Mouse (Mus musculus) stomach, postnatal 0 days (tissue): ENCODE results near the gene Cdh23. TPM values are rescaled to one million over a fixed set of nuclear protein-coding genes. Genes with fewer than 3 reads are reported as not detected.

Experiments used
- ATAC-seq: fragments of 200-750 bp; cut with Nextera tagmentation; 2 replicates; pipeline ENCODE4 v1.8.0; 2017; ENCODE audit not compliant: low FRiP score, low TSS enrichment
- DNase-seq: peaks from one replicate; pipeline ENCODE4 v3.0.0-alpha.2; 2016; ENCODE audit warnings: low spot score
- H3K27ac ChIP-seq: fragments of 300-500 bp; sonication (generic); replicated peaks from 2 replicates; pipeline ENCODE4 v1.5.1; 2014; ENCODE audit warnings: mild to moderate bottlenecking, control low read depth
- H3K27me3 ChIP-seq: fragments of 300-500 bp; sonication (generic); 2 replicates; pipeline ENCODE4 v1.6.1; 2014; ENCODE audit warnings: low read length; ENCODE audit not compliant: control insufficient read depth, insufficient read depth
- H3K36me3 ChIP-seq: fragments of 300-500 bp; sonication (generic); 2 replicates; pipeline ENCODE4 v1.6.1; 2014; ENCODE audit warnings: low read length, mixed read lengths; ENCODE audit not compliant: control insufficient read depth, insufficient read depth
- H3K4me1 ChIP-seq: fragments of 300-500 bp; sonication (generic); replicated peaks from 2 replicates; pipeline ENCODE4 v1.6.1; 2014; ENCODE audit warnings: antibody characterized with exemption; ENCODE audit not compliant: control insufficient read depth, insufficient read depth
- H3K4me2 ChIP-seq: fragments of 300-500 bp; sonication (generic); replicated peaks from 2 replicates; pipeline ENCODE4 v1.6.1; 2014; ENCODE audit warnings: low read depth, mild to moderate bottlenecking, control low read depth, moderate library complexity
- H3K4me3 ChIP-seq: fragments of 300-500 bp; sonication (generic); 2 replicates; pipeline ENCODE4 v1.5.1; 2014; ENCODE audit warnings: low read depth, low read length, control low read depth
- H3K9ac ChIP-seq: fragments of 300-500 bp; sonication (generic); 2 replicates; pipeline ENCODE4 v1.6.1; 2014; ENCODE audit warnings: mild to moderate bottlenecking, low read length, control low read depth, mixed read lengths
- H3K9me3 ChIP-seq: fragments of 300-500 bp; sonication (generic); 2 replicates; pipeline ENCODE4 v1.6.1; 2016; ENCODE audit warnings: low read length; ENCODE audit not compliant: control insufficient read depth
- CTCF ChIP-seq: IDR thresholded peaks from 2 replicates; pipeline ENCODE4 v1.5.1; 2016; ENCODE audit warnings: antibody characterized with exemption, low read depth, mild to moderate bottlenecking, moderate library complexity
- EP300 ChIP-seq: optimal IDR thresholded peaks from 2 replicates; pipeline ENCODE3; 2016; ENCODE audit warnings: antibody characterized with exemption
- WGBS: fragments of 180-500 bp; shearing (Covaris S2); extraction: QIAGEN DNeasy Blood & Tissue Kit; methylation state at CpG from one replicate; pipeline ENCODE4 v1.1.7; 2014; 5-methylcytosine and 5-hydroxymethylcytosine counted together
- polyA plus RNA-seq: library from polyadenylated mRNA; unstranded; fragments of >200 nt; fragmentation: Nextera tagmentation; extraction: Ambion mirVana; gene quantifications from 2 replicates; pipeline ENCODE4 v1.2.1, GENCODE M21; 2015

Gene Cdh23
- polyA plus RNA-seq, 1 experiment from 2014 or later: 0.18 TPM

GRCm38 (mm10) chr10:60285676-60286372 lies 410.5 kb downstream of the Cdh23 start:
- Histone ChIP-seq H3K27me3 (no peaks in the 10 kb centered on the region), H3K4me1 (peaks cover 28% of the 10 kb centered on the region), H3K9me3 (no peaks in the 10 kb centered on the region), H3K4me2 (peak overlapping the region; percentile 25), H3K9ac (0 out of 2 replicates have a peak overlapping the region, but pooled peaks have one; percentile 13), H3K27ac (peak overlapping the region; percentile 67; the same call in 1 of the 2 replicates), H3K4me3 (no peak overlapping the region), H3K36me3 (no peaks in the 10 kb centered on the region)
- 52% methylated on average over 14 of the region's 14 CpGs for WGBS
- TF ChIP-seq CTCF (no peak), EP300 (no peak)
- no peak for ATAC-seq
- peak; percentile 66 for DNase-seq

- H3K27ac ChIP-seq: peak overlapping the region; percentile 67
- peaks cover 29% of the 10 kb centered on the region for H3K4me1 ChIP-seq
- TF ChIP-seq CTCF (no peak), EP300 (no peak)
- peak overlapping the region; percentile 25 for H3K4me2 ChIP-seq
- DNase-seq (no peak), ATAC-seq (no peak)
- 58% methylated on average over 8 of the region's 8 CpGs for WGBS
- H3K9me3 ChIP-seq: no peaks in the 10 kb centered on the region
- no peak overlapping the region for H3K4me3 ChIP-seq
- H3K27me3 ChIP-seq: no peaks in the 10 kb centered on the region
- no peaks in the 10 kb centered on the region for H3K36me3 ChIP-seq
- 0 out of 2 replicates have a peak overlapping the region, but pooled peaks have one; percentile 13 for H3K9ac ChIP-seq
Observed at GRCm38 (mm10) chr10:60285183-60285582, 411.1 kb downstream of the Cdh23 start.

GRCm38 (mm10) chr10:60284676-60285111 lies 411.6 kb downstream of the Cdh23 start:
- Histone ChIP-seq H3K36me3 (no peaks in the 10 kb centered on the region), H3K27me3 (no peaks in the 10 kb centered on the region), H3K4me1 (peaks cover 31% of the 10 kb centered on the region), H3K4me3 (no peak overlapping the region), H3K9me3 (no peaks in the 10 kb centered on the region), H3K9ac (no peak overlapping the region), H3K27ac (peak overlapping the region; percentile 67), H3K4me2 (0 out of 2 replicates have a peak overlapping the region, but pooled peaks have one; percentile 3)
- WGBS: 37% methylated on average over 8 of the region's 8 CpGs
- no peak for DNase-seq
- TF ChIP-seq EP300: no peak
- TF ChIP-seq CTCF: no peak
- ATAC-seq: no peak

GRCm38 (mm10) chr10:60284248-60284647 lies 412.0 kb downstream of the Cdh23 start:
- 0 out of 2 replicates have a peak overlapping the region, but pooled peaks have one; percentile 3 for H3K4me2 ChIP-seq
- DNase-seq (no peak), ATAC-seq (no peak)
- H3K9me3 ChIP-seq: no peaks in the 10 kb centered on the region
- H3K4me1 ChIP-seq: peaks cover 33% of the 10 kb centered on the region
- H3K27me3 ChIP-seq: no peaks in the 10 kb centered on the region
- H3K4me3 ChIP-seq: no peak overlapping the region
- H3K27ac ChIP-seq: peak overlapping the region; percentile 67; the same call in 1 of the 2 replicates
- no peaks in the 10 kb centered on the region for H3K36me3 ChIP-seq
- TF ChIP-seq EP300: no peak
- no peak for TF ChIP-seq CTCF
- H3K9ac ChIP-seq: no peak overlapping the region
- WGBS: 77% methylated on average over 6 of the region's 6 CpGs

- Histone ChIP-seq H3K27me3 (no peaks in the 10 kb centered on the region), H3K9ac (0 out of 2 replicates have a peak overlapping the region, but pooled peaks have one; percentile 14), H3K4me2 (no peak overlapping the region; the same call in 1 of the 2 replicates), H3K36me3 (no peaks in the 10 kb centered on the region), H3K27ac (peak overlapping the region; percentile 87), H3K4me1 (peaks cover 32% of the 10 kb centered on the region), H3K4me3 (no peak overlapping the region), H3K9me3 (no peaks in the 10 kb centered on the region)
- no peak for DNase-seq
- TF ChIP-seq EP300: no peak
- TF ChIP-seq CTCF: no peak
- 65% methylated on average over 10 of the region's 10 CpGs for WGBS
- 0 out of 2 replicates have a peak, but pooled peaks have one; percentile 16 for ATAC-seq
Observed at GRCm38 (mm10) chr10:60282116-60283014, 413.9 kb downstream of the Cdh23 start.
